Mouse (Mus musculus) lung, adult 2 months (tissue): ENCODE results near the gene Slc16a7. TPM values are rescaled to one million over a fixed set of nuclear protein-coding genes. Genes with fewer than 3 reads are reported as not detected.
A peak's percentile ranks its signal among the peaks of the same experiment; 100 is the strongest.

Source experiments
- DNase-seq: peaks from one replicate; pipeline ENCODE4 v3.0.0; 2022
- H3K4me1 ChIP-seq: fragments of 200-500 bp; 2 replicates; pipeline ENCODE4 v1.6.1; 2011; ENCODE audit warnings: low read length; ENCODE audit not compliant: control insufficient read depth, insufficient read depth
- H3K4me3 ChIP-seq: fragments of 200-500 bp; replicated peaks from 2 replicates; pipeline ENCODE3; 2011; ENCODE audit warnings: low read depth, mild to moderate bottlenecking, control low read depth, low read length; ENCODE audit errors: extremely low read depth
- CTCF ChIP-seq: fragments of 200-500 bp; IDR thresholded peaks from 2 replicates; pipeline ENCODE4 v1.5.1; 2011; ENCODE audit warnings: mild to moderate bottlenecking, low read length, control low read depth; ENCODE audit not compliant: insufficient read depth
- POLR2A ChIP-seq: fragments of 200-500 bp; IDR thresholded peaks from 2 replicates; pipeline ENCODE4 v1.6.1; 2011; ENCODE audit warnings: low read depth, mild to moderate bottlenecking, control low read depth, low read length, borderline replicate concordance; ENCODE audit errors: extremely low read depth
- WGBS: fragments of 180-500 bp; shearing (Covaris S2); methylation state at CpG from one replicate; pipeline ENCODE4 v1.1.7; 2018; 5-methylcytosine and 5-hydroxymethylcytosine counted together
- polyA plus RNA-seq: library from polyadenylated mRNA; depleted of rRNA; stranded (reverse); fragments of >200 nt; gene quantifications from 2 replicates; pipeline ENCODE4 v1.2.3, GENCODE M21; 2012

The Slc16a7 gene
- polyA plus RNA-seq, 1 experiment = 8.7 TPM

DNA sequence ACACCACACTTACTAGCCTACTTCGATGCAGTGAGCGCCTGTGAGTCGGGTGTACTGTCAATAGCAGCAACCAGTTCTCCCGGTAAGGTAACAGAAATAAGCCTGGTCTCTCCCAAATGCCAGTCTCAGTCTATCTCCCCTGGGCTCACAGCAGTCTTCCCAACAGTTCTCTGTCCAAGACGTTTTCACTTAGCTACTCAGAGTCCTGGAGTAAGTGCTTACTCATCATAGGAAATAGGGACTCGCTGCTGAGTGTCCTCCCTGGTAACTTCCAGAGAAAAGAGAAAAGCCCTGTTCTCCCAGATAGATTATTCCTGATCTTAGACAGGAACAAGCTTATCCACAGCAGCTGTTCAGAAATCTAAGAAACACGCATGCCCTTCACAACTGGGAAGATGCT, 30.8 kb downstream of the Slc16a7 start:
- TF ChIP-seq POLR2A = no peak
- no peak for TF ChIP-seq CTCF
- WGBS = 79% methylated on average over 7 of the region's 7 CpGs

DNA sequence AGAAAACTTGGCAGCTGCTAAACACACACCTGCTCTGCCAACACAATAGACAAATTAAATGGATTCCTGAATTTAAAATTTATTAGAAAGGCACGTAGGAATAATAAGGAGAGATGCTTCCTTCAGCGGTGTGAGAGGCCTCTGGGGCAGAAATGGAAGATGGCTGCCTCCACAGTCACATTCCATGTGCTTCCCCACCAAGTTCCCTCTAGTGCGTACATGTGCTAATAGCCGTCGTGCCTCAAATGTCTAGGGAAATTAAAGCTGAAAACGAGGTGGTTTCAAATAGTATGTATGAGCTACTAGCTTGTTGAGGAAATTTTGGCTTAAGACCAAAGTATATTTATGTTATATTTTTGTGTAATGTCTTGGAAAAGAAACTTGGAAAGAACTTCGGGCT, 36.5 kb downstream of the Slc16a7 start:
- DNase-seq = no peak
- Histone ChIP-seq H3K4me3 (no peak overlapping the region), H3K4me1 (no peaks in the 10 kb centered on the region)
- 72% methylated on average over 7 of the region's 7 CpGs for WGBS
- no peak for TF ChIP-seq POLR2A
- TF ChIP-seq CTCF = no peak

More for the DNA sequence above, 30.8 kb downstream of the Slc16a7 start:
- H3K4me1 ChIP-seq = no peaks in the 10 kb centered on the region; the same call in 1 of the 2 replicates
- DNase-seq = no peak
- no peak overlapping the region for H3K4me3 ChIP-seq

DNA sequence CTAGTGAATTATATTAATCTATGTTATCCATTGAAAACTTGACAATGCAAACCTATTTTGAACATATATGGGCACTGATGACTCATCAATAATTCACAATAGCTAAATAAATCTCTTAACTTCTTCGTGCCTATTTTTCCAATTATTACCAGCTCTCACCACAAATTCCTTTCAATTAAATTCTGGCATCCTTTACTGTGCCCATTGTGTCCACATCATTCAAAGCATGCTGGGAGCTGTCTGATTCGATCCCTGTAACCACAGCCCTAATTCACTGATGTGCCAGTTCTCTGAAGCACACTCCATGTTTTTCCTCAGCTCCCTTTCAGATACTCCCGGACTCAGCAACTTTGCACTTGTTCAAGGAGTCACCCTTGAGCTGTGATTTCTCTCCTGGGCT, 41.1 kb downstream of the Slc16a7 start:
- no peak for TF ChIP-seq CTCF
- TF ChIP-seq POLR2A = no peak
- Histone ChIP-seq H3K4me1 (no peaks in the 10 kb centered on the region), H3K4me3 (no peak overlapping the region)
- WGBS = 74% methylated on average over 3 of the region's 3 CpGs
- no peak for DNase-seq

DNA sequence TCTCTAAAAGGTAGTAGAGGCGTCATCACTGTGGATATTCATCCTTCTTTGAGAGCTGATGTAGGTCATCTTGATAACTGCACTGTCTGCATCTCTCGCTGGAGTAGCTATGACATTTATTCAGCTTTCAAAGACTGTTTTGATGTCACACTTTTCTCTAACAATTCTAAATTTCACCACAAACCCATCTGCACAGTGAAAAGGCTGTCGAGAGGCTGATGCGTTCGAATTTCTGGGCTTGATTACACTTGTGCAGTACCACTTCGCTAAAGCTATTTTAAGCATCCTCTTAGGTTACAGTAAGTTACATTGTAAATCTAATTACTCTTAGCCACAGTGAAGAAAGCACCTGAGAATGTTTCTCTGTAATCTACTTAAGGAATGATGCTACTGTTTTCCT, 42.1 kb downstream of the Slc16a7 start:
- TF ChIP-seq POLR2A (no peak), CTCF (no peak)
- Histone ChIP-seq H3K4me1 (no peaks in the 10 kb centered on the region), H3K4me3 (no peak overlapping the region)
- 79% methylated on average over 6 of the region's 6 CpGs for WGBS
- DNase-seq = no peak

DNA sequence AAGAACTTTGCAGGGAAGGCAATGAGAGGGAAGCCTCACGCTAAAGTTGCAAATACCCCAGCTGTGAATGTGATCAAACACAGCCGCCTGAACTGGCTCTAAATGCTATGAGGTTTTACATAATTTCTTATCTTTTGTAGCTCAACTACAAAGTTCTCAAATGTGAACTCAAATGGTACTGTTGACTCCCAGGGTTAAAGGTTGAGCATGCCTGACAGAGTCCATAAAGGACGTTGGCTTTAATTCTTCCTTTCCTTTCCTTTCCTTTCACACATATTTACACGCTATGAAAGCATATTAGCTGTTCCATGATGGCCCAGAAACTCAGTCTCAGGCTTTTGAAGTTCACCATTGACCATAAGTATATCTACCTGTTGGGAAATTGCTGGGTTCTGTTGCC, 42.9 kb downstream of the Slc16a7 start:
- WGBS = 54% methylated on average over 4 of the region's 4 CpGs
- no peak overlapping the region for H3K4me3 ChIP-seq
- no peak for DNase-seq
- no peaks in the 10 kb centered on the region for H3K4me1 ChIP-seq
- TF ChIP-seq CTCF = no peak
- no peak for TF ChIP-seq POLR2A

DNA sequence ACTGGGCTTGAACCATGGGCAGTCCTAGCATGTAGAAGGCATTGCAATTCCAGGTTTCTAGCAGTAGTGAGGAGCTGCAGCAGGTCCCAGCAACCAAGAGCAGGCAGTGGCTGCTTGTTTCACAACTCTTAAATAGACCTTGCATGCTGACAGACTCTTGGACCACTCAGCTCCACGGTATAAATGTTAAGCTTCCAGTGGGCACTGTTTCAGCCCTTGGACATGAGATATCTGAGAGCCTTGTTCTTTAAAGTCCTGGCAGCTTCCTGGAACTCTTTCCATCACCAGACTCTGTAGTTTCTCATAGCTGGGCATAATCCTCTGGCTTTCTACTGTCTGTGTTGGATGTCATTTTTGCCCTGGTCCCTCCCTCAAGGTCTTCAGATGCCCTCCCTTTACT, 43.7 kb downstream of the Slc16a7 start:
- WGBS = 46% methylated on average over 1 of the region's 1 CpGs
- no peaks in the 10 kb centered on the region for H3K4me1 ChIP-seq
- no peak overlapping the region for H3K4me3 ChIP-seq
- no peak for DNase-seq
- TF ChIP-seq POLR2A = no peak
- no peak for TF ChIP-seq CTCF

DNA sequence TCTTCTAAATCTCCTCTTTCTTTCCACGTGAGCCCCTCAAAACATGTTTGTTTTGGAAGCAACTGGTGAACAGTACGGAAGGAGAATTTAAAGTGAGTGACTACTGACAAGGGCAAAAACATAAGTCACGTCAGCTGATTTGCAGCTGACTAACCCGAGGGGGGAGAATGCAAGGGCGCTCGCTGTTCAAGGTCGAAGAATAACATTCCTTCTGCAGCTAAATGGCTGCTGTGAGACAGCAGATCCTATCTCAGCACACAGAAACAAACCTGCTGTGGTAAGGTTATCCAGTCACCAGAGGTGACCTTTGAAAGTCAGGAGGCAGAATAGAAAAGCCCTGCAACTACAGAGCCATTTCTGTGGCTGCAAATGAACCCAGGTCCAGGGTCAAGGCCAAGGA, 47.1 kb downstream of the Slc16a7 start:
- TF ChIP-seq CTCF (no peak), POLR2A (no peak)
- no peaks in the 10 kb centered on the region for H3K4me1 ChIP-seq
- 53% methylated on average over 7 of the region's 7 CpGs for WGBS
- H3K4me3 ChIP-seq = no peak overlapping the region
- DNase-seq = no peak

DNA sequence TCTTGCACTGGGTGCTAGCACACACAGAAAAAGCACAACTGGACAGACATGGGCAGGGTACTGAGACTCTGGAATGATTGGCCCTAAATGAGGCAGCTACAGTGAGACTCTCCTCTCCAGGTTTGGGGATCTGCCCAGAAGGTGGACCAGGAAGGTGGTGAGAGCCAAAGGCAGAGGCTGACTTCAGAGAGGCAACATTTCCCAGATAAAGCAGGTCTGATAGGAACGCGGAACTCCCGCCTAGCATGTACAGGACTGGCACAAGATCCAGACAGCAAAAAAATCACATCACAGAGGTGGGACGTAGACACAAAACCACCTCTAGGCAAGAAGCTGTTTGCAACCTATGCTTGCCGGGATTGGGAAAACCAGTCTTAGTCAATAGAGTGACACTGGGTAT, 55.5 kb downstream of the Slc16a7 start:
- 93% methylated on average over 5 of the region's 5 CpGs for WGBS
- DNase-seq = no peak
- Histone ChIP-seq H3K4me3 (no peak overlapping the region), H3K4me1 (no peaks in the 10 kb centered on the region)
- no peak for TF ChIP-seq CTCF
- no peak for TF ChIP-seq POLR2A

DNA sequence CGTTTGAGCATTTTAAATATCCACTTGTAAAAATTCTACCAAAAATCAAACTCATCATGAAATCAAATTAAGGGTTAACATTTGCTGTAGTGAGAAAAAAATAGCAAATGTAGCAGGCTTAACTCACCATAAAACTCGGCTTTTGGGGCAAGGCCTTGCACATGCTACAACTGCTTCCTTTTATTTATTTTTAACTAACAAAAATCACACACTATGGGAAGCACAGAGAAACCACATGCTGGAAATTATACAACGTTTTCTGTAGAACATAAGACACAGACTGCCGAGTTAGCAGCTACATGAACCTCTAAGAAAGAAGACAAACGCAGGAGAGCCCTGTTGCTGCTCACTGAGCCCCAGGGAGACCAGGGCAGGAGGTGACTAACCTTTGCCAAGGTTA, 57.9 kb downstream of the Slc16a7 start:
- 43% methylated on average over 5 of the region's 5 CpGs for WGBS
- TF ChIP-seq POLR2A = no peak
- no peak for TF ChIP-seq CTCF
- Histone ChIP-seq H3K4me1 (no peaks in the 10 kb centered on the region; the same call in 1 of the 2 replicates), H3K4me3 (no peak overlapping the region)
- DNase-seq = no peak

DNA sequence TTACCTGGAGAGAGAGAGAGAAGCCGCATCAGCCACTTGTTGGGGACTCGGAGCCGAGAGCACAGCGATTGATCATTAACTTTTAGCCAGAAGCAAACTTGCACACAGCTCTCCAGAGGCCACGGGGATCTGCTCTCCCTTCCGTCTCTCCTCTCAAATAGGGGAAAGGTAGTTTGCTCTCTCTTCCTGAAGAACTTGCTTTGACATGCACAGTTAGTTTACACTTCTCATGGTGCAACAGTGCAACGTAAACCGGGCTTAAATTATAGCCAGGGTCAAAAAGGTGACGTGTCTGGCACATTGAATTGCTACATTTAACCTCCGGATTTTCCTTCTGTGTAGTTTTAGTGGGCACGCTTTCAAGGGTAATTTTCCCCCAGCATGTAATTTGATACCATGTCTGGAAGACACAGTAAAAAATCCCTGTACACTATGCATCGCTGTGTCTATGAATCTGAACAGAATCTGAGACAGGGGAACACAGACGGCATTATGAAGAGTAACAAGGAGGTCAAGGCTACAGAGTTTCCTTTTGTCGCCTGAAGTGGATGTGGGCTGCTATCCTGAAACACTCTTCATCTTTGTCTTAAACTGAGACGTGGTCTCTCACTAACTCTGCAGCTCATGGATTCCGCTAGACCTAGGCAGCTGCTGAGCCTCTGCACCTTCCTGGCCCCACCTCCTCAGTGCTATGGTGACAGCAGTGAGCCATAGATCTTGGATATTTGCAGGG, 60.8 kb downstream of the Slc16a7 start:
- TF ChIP-seq POLR2A = no peak
- no peak for TF ChIP-seq CTCF
- WGBS = 24% methylated on average over 16 of the region's 16 CpGs
- H3K4me1 ChIP-seq = no peaks in the 10 kb centered on the region; the same call in none of the 2 replicates
- peak overlapping the region; percentile 42 for H3K4me3 ChIP-seq
- no peak for DNase-seq
